Mouse (Mus musculus): ENCODE results near the gene Hlf.

DNA sequence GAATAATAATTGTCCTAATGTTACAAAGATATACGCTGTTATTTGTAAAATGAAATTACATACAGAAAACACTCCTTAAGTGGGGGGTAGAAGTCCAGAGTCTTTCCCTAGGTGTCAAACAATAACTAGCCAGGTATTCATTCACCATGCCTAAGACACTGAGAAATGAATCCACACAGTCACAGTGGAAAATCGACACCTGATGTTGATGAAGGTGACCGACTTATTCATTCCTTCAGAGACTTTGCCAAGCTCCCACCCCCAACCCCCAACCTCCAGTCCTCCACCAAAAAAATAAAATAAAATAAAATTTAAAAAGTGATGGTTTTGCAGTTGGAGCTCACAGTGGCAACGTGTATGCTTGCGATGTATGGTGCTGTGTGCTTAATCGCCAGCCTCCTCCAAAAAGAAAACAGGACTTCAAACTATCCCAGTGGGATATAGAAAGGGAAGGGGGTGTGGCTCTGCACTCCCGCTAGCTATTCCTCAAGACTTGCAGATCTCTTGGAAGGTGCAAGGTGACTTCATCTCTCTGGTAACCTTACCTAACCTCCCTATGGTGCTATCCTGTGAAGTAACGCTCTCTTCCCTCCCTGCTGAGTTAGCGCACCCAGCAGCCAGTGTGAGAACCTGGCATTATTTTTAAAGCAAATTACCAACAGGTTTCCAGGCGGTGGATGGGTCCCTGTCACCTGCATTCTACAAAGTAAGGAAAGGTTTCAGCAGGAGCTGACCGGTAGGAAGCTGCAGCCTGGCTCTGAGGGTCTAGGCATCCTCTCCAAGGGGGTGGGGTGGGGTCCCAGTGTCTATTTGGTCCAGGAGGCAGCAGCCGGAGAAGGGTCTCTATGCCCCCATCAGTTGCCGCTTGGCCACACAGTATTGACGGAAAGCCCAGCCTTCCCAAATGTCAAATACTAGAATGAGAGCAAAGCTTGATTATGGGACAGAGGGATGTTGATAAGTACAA is 22.5 kb downstream of the Hlf start:
- TF ChIP-seq HCFC1 (IDR thresholded peaks at IDR 0.05; ENCODE audit: borderline replicate concordance, insufficient read depth, low read length) (no peak), CHD2 (IDR thresholded peaks at IDR 0.05; ENCODE audit: low read depth, low read length) (no peak)
